Mouse (Mus musculus) myocyte (in vitro differentiated cells): ENCODE results near the gene Dph1.

Experiments used
- CEBPB ChIP-seq: IDR thresholded peaks from 2 replicates; pipeline ENCODE4 v1.6.1; 2011; ENCODE audit warnings: mild to moderate bottlenecking, moderate library complexity; ENCODE audit not compliant: poor library complexity, insufficient read depth, severe bottlenecking
- E2F4 ChIP-seq: IDR thresholded peaks from one replicate; pipeline ENCODE4 v1.6.1; 2011; ENCODE audit warnings: mild to moderate bottlenecking, control low read depth, moderate library complexity; ENCODE audit not compliant: insufficient read depth
- MAX ChIP-seq: IDR thresholded peaks from one replicate; pipeline ENCODE4 v1.6.1; 2011; ENCODE audit warnings: low read depth, mild to moderate bottlenecking, control low read depth
- MYOD1 ChIP-seq, 3 experiments: IDR thresholded peaks; one replicate each; pipeline ENCODE4 v1.6.1; 2011; ENCODE audit warnings: control low read depth in 2 of 3, low read depth in 2 of 3, mild to moderate bottlenecking in 2 of 3, moderate library complexity in 1 of 3; ENCODE audit not compliant: insufficient read length in 2 of 3, control insufficient read depth in 1 of 3
- POLR2A ChIP-seq: IDR thresholded peaks from one replicate; pipeline ENCODE4 v1.6.1; 2011; ENCODE audit warnings: low read depth, mild to moderate bottlenecking, control low read depth, moderate library complexity; ENCODE audit not compliant: insufficient read length
- POLR2AphosphoS2 ChIP-seq: IDR thresholded peaks from one replicate; pipeline ENCODE4 v1.6.1; 2011; ENCODE audit warnings: low read depth, control low read depth; ENCODE audit not compliant: insufficient read length
- SRF ChIP-seq: IDR thresholded peaks from one replicate; pipeline ENCODE4 v1.6.1; 2011; ENCODE audit warnings: low read depth; ENCODE audit not compliant: control insufficient read depth, insufficient read length
- TCF12 ChIP-seq: IDR thresholded peaks from one replicate; pipeline ENCODE4 v1.6.1; 2011; ENCODE audit warnings: mild to moderate bottlenecking, control low read depth; ENCODE audit not compliant: poor library complexity, insufficient read depth, severe bottlenecking
- TCF3 ChIP-seq: IDR thresholded peaks from one replicate; pipeline ENCODE4 v1.6.1; 2011; ENCODE audit warnings: low read depth, control low read depth; ENCODE audit not compliant: insufficient read length
- USF1 ChIP-seq: IDR thresholded peaks from one replicate; pipeline ENCODE4 v1.6.1; 2011; ENCODE audit warnings: low read depth, mild to moderate bottlenecking, control low read depth, moderate library complexity

- TF ChIP-seq POLR2A (no peak), TCF12 (no peak), MAX (no peak), USF1 (no peak), MYOD1 (IDR thresholded peaks at IDR 0.05; ENCODE audit: control insufficient read depth in 1 of 3, insufficient read length in 2 of 3, low read depth in 2 of 3) (no peak), E2F4 (no peak), TCF3 (no peak), POLR2AphosphoS2 (no peak), SRF (no peak), CEBPB (no peak)
These were observed 21.5 kb downstream of the Dph1 start, which contains the start of gene Hic1 for GRCm38 (mm10) chr11:75169405-75170080.
